Mouse (Mus musculus) NIH3T3 (cell line): ENCODE measurements around the gene Cd180.
"Not testable (repeated sequence)": the region's sequence is repeated elsewhere in the genome, so short reads cannot be mapped to it uniquely, and the experiment has no call there.

Source experiments
- DNase-seq: peaks from one replicate; pipeline ENCODE4 v3.0.0-alpha.2; 2012; ENCODE audit warnings: low read depth

Gene Cd180

DNA sequence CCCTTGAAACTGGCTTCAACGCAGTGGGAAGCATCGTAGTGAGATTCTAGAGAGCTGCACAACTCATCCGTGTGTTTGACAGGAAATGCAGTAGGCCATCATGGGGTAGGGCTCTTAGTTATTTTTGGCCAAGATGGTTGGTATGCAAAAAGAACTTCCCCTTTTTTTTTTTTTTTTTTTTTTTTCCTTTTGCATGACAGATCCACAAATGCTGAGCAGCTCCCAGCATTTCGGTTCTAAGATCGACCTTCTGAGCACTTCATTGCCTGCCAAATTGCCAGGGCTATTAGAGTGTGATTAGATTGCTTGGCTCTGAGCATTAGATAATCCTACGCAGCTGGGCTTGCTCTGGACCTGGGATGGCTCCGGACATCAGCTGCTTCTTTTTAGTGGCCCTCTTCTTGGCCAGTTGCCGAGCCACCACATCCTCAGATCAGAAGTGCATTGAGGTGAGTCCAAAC, at the start of gene Cd180:
Gene Cd180, plus strand, starts transcription at position 218 of the 461 bp plus-strand sequence.
- no peak for DNase-seq

DNA sequence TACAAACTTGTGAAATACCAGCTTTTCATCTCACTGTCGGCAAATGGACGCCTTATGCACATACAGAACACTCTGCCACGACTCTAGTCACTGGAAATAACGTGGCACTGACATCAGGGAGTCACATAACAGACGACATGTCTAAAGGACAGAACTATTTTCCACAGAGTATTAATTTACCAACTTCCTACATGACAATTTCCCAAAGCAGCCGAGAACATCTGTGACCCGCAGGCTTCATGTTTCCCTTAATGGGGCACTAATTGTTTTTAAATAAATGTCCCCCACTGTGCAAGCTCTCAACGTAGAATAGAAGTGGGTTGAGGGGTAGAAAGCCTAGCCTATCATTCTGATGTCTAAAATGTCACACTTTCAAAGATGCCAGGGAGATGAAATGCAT, 49.0 kb upstream of the Cd180 start:
- no peak for DNase-seq

- peak; percentile 91 for DNase-seq
Observed at GRCm38 (mm10) chr13:102644789-102645551, 48.4 kb upstream of the Cd180 start.

DNA sequence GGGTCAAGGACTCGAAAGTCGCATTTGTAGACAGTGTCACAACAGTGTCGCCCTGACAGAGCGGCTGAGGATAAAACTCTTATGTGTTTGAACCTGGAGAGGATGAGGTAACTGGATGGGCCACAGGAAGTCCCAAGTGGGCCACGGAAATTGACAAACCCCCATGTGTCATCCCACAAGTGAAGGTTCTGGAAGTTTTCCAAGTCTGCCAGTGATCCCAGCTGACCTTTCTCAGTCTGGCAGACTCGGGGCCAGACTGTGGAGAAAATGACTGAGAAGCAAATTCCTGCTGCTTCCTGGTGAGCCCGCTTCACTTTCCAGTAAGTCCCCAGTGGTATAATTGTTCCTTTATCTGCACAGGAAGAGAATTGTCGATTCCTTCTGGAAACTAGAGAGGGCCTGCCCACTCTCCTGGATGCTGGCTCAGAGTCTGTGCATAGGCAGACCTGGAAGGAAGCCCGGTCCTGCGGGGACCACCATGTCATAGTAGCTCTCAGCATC, 47.0 kb upstream of the Cd180 start:
- DNase-seq = no peak

GRCm38 (mm10) chr13:102647511-102647910, 45.8 kb upstream of the Cd180 start:
- DNase-seq = no peak

GRCm38 (mm10) chr13:102652303-102652889, 41.0 kb upstream of the Cd180 start:
- peak; percentile 87 for DNase-seq

DNA sequence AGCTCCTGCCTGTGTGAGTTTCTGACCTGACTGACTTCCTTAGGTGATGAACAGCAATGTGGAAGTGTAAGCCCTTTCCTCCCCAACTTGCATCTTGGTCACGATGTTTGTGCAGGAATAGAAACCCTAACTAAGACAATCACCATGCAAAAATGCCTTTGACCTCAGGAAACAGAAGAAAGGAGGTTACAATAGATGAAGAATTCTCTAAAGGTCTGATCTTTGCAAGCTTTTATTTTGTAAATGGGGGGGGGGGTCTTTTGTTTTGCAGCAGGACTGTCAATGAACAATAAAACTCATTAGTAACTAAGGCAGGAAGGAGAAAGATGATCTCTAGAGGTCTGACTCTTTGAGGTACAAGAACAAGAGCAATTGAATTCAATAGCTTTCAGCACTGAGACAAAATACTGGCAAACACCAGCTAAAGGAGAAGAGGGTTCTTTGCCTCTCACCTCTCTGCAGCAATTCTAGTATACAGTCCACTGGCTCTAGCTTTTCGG, 38.2 kb upstream of the Cd180 start:
- no peak for DNase-seq

GRCm38 (mm10) chr13:102656153-102656690, 37.1 kb upstream of the Cd180 start:
- DNase-seq = no peak

GRCm38 (mm10) chr13:102658223-102658839, 35.0 kb upstream of the Cd180 start:
- peak; percentile 29 for DNase-seq

- no peak for DNase-seq
Observed at GRCm38 (mm10) chr13:102664041-102664440, 29.3 kb upstream of the Cd180 start.

- DNase-seq = peak; percentile 30
Observed at GRCm38 (mm10) chr13:102664843-102665587, 28.3 kb upstream of the Cd180 start.

DNA sequence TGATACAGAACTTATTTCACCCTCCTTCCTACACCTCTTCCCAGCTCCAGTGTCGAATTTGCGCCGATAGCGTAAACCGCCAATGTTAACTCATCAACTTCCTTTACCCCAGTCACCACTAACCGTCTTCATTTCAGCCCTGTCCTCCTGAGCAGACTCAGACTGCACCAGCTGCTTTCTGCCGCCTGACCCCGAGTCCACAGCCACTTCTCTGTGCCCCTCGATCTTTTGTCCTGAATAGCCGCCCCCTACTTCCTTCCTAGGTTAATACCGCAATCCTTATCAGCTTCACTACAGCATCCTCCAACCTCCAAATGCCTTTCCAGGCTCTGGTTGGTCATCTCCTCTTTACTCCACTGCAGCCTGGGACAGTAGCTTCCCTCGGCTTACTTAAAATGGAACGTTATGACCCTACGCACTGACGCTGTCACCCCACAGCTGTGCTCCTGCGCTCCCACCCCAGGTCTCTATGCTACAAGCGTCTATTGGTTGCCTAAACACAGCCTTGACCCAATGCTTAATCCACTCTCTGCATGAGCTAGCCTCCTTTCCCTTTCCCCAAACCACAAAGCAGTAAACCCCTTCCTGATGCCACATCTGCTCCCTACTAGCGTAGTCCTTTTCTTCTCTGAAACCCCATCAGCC, 27.6 kb upstream of the Cd180 start:
- DNase-seq = no peak

GRCm38 (mm10) chr13:102666233-102666614, 27.1 kb upstream of the Cd180 start:
- DNase-seq = no peak

GRCm38 (mm10) chr13:102666731-102667130, 26.6 kb upstream of the Cd180 start:
- no peak for DNase-seq

GRCm38 (mm10) chr13:102667401-102667800, 26.0 kb upstream of the Cd180 start:
- DNase-seq = no peak

GRCm38 (mm10) chr13:102667842-102668241, 25.5 kb upstream of the Cd180 start:
- DNase-seq = no peak

DNA sequence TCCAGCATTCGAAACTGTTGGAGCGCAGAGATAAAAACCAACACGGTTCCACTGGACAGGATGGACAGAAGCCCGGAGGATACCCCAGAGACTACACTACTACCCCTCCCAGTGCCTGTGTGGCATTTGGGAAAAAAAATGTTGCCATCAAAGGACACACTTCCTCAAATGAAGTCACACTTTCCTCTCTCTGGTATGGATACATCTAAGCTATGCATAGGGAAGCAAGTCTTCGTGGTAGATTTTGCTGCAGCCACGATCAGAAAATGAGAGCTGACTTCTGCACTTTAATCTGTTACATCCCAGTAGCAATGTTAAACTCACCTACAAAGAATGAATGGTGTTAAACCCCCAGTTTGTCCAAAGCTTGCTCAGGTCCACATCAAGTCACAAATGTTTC, 24.4 kb upstream of the Cd180 start:
- DNase-seq = no peak

GRCm38 (mm10) chr13:102669522-102670256, 23.7 kb upstream of the Cd180 start:
- DNase-seq = no peak

GRCm38 (mm10) chr13:102670503-102670902, 22.9 kb upstream of the Cd180 start:
- no peak for DNase-seq

GRCm38 (mm10) chr13:102674083-102674482, 19.3 kb upstream of the Cd180 start:
- no peak for DNase-seq

- not testable (repeated sequence) for DNase-seq
Observed at GRCm38 (mm10) chr13:102677602-102678001, 15.8 kb upstream of the Cd180 start.
